Mouse (Mus musculus) forebrain, embryonic 11.5 days (tissue): ENCODE data around the gene Strc. TPM values are rescaled to one million over a fixed set of nuclear protein-coding genes. Genes with fewer than 3 reads are reported as not detected.

Experiments used
- ATAC-seq: fragments of 200-750 bp; cut with Nextera tagmentation; replicated peaks from 2 replicates; pipeline ENCODE4 v1.8.0; 2017; ENCODE audit warnings: moderate TSS enrichment; ENCODE audit not compliant: low FRiP score
- DNase-seq: peaks from one replicate; pipeline ENCODE4 v3.0.0-alpha.2; 2017; ENCODE audit warnings: low spot score
- H3K27ac ChIP-seq: fragments of 300-500 bp; sonication (generic); 2 replicates; pipeline ENCODE4 v1.5.1; 2014; ENCODE audit warnings: low read depth, low read length
- H3K27me3 ChIP-seq: fragments of 300-500 bp; sonication (generic); 2 replicates; pipeline ENCODE4 v1.6.1; 2014; ENCODE audit warnings: mild to moderate bottlenecking, low read length, mixed read lengths; ENCODE audit not compliant: control insufficient read depth, insufficient read depth
- H3K36me3 ChIP-seq: fragments of 300-500 bp; sonication (generic); 2 replicates; pipeline ENCODE4 v1.6.1; 2014; ENCODE audit warnings: mild to moderate bottlenecking, low read length, moderate library complexity, mixed read lengths; ENCODE audit not compliant: control insufficient read depth, insufficient read depth
- H3K4me1 ChIP-seq: fragments of 300-500 bp; sonication (generic); replicated peaks from 2 replicates; pipeline ENCODE4 v1.6.1; 2014; ENCODE audit warnings: low read length, mixed read lengths; ENCODE audit not compliant: control insufficient read depth, insufficient read depth
- H3K4me2 ChIP-seq: fragments of 300-500 bp; sonication (generic); 2 replicates; pipeline ENCODE4 v1.6.1; 2014; ENCODE audit warnings: low read depth, mild to moderate bottlenecking, low read length, moderate library complexity, mixed read lengths; ENCODE audit not compliant: severe bottlenecking
- H3K4me3 ChIP-seq: fragments of 300-500 bp; sonication (generic); 2 replicates; pipeline ENCODE4 v1.5.1; 2014; ENCODE audit warnings: low read depth, low read length
- H3K9ac ChIP-seq: fragments of 300-500 bp; sonication (generic); 2 replicates; pipeline ENCODE4 v1.6.1; 2014; ENCODE audit warnings: low read length
- H3K9me3 ChIP-seq: fragments of 300-500 bp; sonication (generic); 2 replicates; pipeline ENCODE4 v1.6.1; 2016; ENCODE audit warnings: low read length, mixed read lengths; ENCODE audit not compliant: control insufficient read depth
- WGBS: fragments of 180-500 bp; shearing (Covaris S2); extraction: QIAGEN DNeasy Blood & Tissue Kit; methylation state at CpG from one replicate; pipeline ENCODE4 v1.1.7; 2014; 5-methylcytosine and 5-hydroxymethylcytosine counted together
- polyA plus RNA-seq: library from polyadenylated mRNA; unstranded; fragments of >200 nt; fragmentation: Nextera tagmentation; extraction: Ambion mirVana; gene quantifications from 2 replicates; pipeline ENCODE4 v1.2.1, GENCODE M21; 2014

The Strc gene
- polyA plus RNA-seq, 1 experiment from 2014 or later, result not detected

- Histone ChIP-seq H3K9ac (no peak overlapping the region), H3K27me3 (no peaks in the 10 kb centered on the region), H3K4me1 (no peaks in the 10 kb centered on the region), H3K4me2 (no peak overlapping the region), H3K36me3 (no peaks in the 10 kb centered on the region), H3K4me3 (no peak overlapping the region), H3K27ac (no peak overlapping the region), H3K9me3 (no peaks in the 10 kb centered on the region)
- WGBS, result 87% methylated on average over 5 of the region's 5 CpGs
- DNase-seq, result no peak
- no peak for ATAC-seq
These were observed 16.0 kb downstream of the Strc start for GRCm38 (mm10) chr2:121370921-121371320.

DNA sequence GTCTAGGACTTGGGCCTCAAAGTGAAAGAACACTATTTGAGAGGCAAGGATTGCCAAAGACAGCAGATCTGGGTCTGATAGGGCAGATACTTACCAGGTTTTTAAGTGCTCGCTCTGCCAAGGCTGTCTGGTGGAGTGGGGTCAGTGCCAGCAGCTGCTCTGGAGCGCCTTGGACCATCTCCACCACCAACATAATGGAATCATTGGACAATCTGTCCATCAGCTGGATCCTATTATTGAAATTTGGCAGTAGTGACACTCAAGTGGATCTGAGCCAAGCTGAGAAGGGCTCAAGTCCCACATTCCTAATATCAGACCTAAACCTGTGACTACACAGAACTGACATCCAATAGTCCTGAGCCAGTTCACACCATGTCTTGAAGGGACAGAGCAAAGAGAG, 18.1 kb downstream of the Strc start:
- ATAC-seq (no peak), DNase-seq (no peak)
- 90% methylated on average over 2 of the region's 2 CpGs for WGBS

DNA sequence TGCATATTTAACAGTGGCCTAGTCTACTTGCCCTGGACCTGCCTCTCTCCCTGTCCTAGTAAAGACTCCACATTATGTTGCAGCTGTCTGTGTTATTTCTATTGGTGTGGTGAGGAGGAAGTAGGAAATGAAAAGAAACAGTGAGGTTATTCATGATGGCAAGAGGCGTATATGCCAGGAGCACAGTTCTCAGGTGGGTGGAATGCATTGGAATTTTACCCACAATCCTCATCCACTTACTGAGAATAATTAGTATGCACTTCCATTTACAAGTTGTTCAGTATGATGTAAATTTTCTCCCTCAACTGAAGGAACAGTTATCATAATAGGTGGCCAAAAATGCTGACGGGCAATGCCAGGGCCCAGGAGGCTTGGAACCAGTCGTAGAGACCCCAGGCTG, 23.3 kb downstream of the Strc start:
- ATAC-seq (no peak), DNase-seq (no peak)
- no peak overlapping the region for H3K4me3 ChIP-seq
- no peaks in the 10 kb centered on the region for H3K27me3 ChIP-seq
- H3K9ac ChIP-seq, result no peak overlapping the region
- no peak overlapping the region for H3K27ac ChIP-seq
- no peaks in the 10 kb centered on the region for H3K36me3 ChIP-seq
- no peaks in the 10 kb centered on the region for H3K9me3 ChIP-seq
- 88% methylated on average over 3 of the region's 3 CpGs for WGBS
- no peak overlapping the region for H3K4me2 ChIP-seq
- H3K4me1 ChIP-seq, result peaks cover 2% of the 10 kb centered on the region; the same call in 1 of the 2 replicates

More for the DNA sequence above, 18.1 kb downstream of the Strc start:
- Histone ChIP-seq H3K4me2 (no peak overlapping the region), H3K27me3 (no peaks in the 10 kb centered on the region), H3K4me3 (no peak overlapping the region), H3K9me3 (no peaks in the 10 kb centered on the region), H3K9ac (no peak overlapping the region), H3K4me1 (no peaks in the 10 kb centered on the region), H3K27ac (no peak overlapping the region), H3K36me3 (no peaks in the 10 kb centered on the region)

DNA sequence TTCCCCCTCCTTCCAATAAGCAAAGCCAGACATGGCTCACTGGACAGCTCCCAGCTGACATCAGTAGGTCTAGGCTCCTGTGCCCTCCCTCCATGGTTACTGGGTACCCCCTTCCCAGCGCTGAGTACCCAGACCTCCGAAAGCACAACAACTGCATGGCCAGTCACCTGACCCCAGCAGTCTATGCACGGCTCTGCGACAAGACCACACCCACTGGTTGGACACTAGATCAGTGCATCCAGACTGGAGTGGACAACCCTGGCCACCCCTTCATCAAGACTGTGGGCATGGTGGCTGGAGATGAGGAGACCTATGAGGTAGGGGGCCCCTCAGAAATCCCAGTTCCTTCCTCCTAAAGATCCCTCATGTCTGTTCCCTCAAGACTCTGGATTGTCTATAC, 27.5 kb downstream of the Strc start:
- Histone ChIP-seq H3K4me3 (no peak overlapping the region), H3K9ac (no peak overlapping the region), H3K36me3 (no peaks in the 10 kb centered on the region), H3K27me3 (peaks cover 6% of the 10 kb centered on the region; the same call in 1 of the 2 replicates), H3K9me3 (no peaks in the 10 kb centered on the region), H3K27ac (no peak overlapping the region), H3K4me2 (no peak overlapping the region), H3K4me1 (peaks cover 8% of the 10 kb centered on the region; the same call in 1 of the 2 replicates)
- ATAC-seq, result no peak
- 44% methylated on average over 4 of the region's 4 CpGs for WGBS
- DNase-seq, result no peak

- WGBS, result 0% methylated on average over 16 of the region's 16 CpGs
- H3K9me3 ChIP-seq, result no peaks in the 10 kb centered on the region
- peak overlapping the region; percentile 59 for H3K4me2 ChIP-seq
- peak overlapping the region; percentile 48 for H3K9ac ChIP-seq
- peaks cover 10% of the 10 kb centered on the region; the same call in 1 of the 2 replicates for H3K4me1 ChIP-seq
- H3K27ac ChIP-seq, result no peak overlapping the region
- no peaks in the 10 kb centered on the region for H3K36me3 ChIP-seq
- peak overlapping the region; percentile 30 for H3K4me3 ChIP-seq
- DNase-seq (peak; percentile 70), ATAC-seq (peak; percentile 25; the same call in 1 of the 2 replicates)
- peaks cover 6% of the 10 kb centered on the region; the same call in 1 of the 2 replicates for H3K27me3 ChIP-seq
These were observed 28.6 kb downstream of the Strc start for GRCm38 (mm10) chr2:121358381-121358780.

GRCm38 (mm10) chr2:121357961-121358360, 29.0 kb downstream of the Strc start:
- no peaks in the 10 kb centered on the region for H3K9me3 ChIP-seq
- ATAC-seq, result no peak
- peaks cover 6% of the 10 kb centered on the region; the same call in 1 of the 2 replicates for H3K27me3 ChIP-seq
- H3K9ac ChIP-seq, result no peak overlapping the region; the same call in 1 of the 2 replicates
- no peak overlapping the region for H3K27ac ChIP-seq
- DNase-seq, result no peak
- peak overlapping the region; percentile 59; the same call in 1 of the 2 replicates for H3K4me2 ChIP-seq
- 8% methylated on average over 4 of the region's 4 CpGs for WGBS
- H3K4me1 ChIP-seq, result peaks cover 10% of the 10 kb centered on the region; the same call in 1 of the 2 replicates
- H3K36me3 ChIP-seq, result no peaks in the 10 kb centered on the region
- peak overlapping the region; percentile 30; the same call in 1 of the 2 replicates for H3K4me3 ChIP-seq

DNA sequence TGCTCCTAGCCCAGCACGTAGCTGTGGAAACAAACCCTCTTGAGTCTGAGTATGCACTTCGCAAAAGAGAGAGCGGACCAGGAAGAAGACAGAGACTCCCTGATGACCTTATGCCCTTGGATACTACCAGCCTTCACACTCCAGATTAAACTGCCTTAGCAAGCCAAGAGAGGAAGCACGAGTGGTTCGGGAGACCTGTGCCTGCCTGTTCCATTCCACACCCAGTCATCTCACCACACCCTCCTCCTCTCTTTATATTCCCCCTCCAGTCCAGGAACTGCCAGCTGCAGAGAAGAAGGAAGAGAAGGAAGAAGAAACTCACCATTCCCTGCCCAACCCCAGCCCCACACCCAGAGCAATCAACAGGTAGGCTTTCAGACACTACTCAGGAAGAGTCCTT, 29.5 kb downstream of the Strc start, which contains the start of gene Ckmt1:
Ckmt1 (plus strand) TSS at position 221 of the 400 bp plus-strand sequence.
- H3K4me2 ChIP-seq, result peak within 1 kb of the TSS; percentile 59
- DNase-seq, result no peak
- no peaks in the 10 kb centered on the region for H3K9me3 ChIP-seq
- 52% methylated on average over 5 of the region's 5 CpGs for WGBS
- H3K4me1 ChIP-seq, result peaks cover 10% of the 10 kb centered on the region; the same call in 1 of the 2 replicates
- no peaks in the 10 kb centered on the region for H3K36me3 ChIP-seq
- H3K27ac ChIP-seq, result no peak within 1 kb of the TSS
- H3K4me3 ChIP-seq, result peak within 1 kb of the TSS; percentile 30
- H3K27me3 ChIP-seq, result peaks cover 6% of the 10 kb centered on the region; the same call in 1 of the 2 replicates
- peak within 1 kb of the TSS; percentile 48 for H3K9ac ChIP-seq
- ATAC-seq, result no peak

DNA sequence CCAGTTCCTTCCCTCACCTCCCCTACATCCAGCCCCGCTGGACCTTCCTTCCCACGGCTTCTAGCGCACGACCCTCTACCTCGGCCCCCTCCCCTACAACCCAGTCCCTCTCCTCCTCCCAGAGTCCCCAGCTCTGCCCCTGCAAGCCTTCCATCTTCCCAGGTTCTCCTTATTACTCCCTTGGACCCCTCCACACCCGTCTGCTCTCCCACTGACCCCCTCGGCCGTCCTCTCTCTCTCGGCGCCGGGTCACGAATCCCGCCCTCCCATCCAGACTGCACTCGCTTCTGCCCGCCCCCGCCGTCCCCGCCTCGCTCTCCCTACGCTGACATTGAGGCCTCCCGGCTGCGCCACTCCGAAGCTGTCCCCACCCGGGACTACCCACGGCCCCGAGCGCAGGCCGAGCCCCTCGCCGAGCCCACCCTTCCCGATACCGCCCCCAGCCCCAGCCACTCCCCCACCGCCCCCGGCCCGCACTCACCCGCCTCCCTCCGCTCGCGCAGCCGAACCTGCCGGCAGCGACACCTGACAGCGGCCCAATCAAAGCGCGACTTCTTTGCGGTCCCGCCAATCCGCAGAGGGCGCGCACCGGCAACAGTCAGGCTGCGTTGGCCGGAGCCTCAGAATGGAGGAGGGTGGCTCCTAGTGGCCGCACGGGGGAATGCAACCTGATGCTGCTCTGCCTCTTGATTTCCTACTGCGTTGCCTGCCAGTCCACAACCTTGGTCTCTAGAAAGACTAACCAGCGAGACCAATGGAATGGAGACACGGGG, 32.0 kb downstream of the Strc start, which contains the start of gene Ppip5k1:
Ppip5k1 (minus strand) TSS at position 577 of the 773 bp plus-strand sequence.
- ATAC-seq (peak; percentile 97), DNase-seq (peak; percentile 99)
- peak within 1 kb of the TSS; percentile 86 for H3K4me2 ChIP-seq
- peak within 1 kb of the TSS; percentile 73 for H3K4me3 ChIP-seq
- no peaks in the 10 kb centered on the region for H3K36me3 ChIP-seq
- H3K9me3 ChIP-seq, result no peaks in the 10 kb centered on the region
- peak within 1 kb of the TSS; percentile 88 for H3K9ac ChIP-seq
- H3K4me1 ChIP-seq, result peaks cover 10% of the 10 kb centered on the region; the same call in 1 of the 2 replicates
- peak within 1 kb of the TSS; percentile 25; the same call in 1 of the 2 replicates for H3K27ac ChIP-seq
- WGBS, result under 1% methylated on average over 55 of the region's 58 CpGs
- peaks cover 6% of the 10 kb centered on the region; the same call in 1 of the 2 replicates for H3K27me3 ChIP-seq
